Mouse (Mus musculus) layer of hippocampus, adult 6 months (tissue): ENCODE results near the gene Ano5. TPM values are rescaled to one million over a fixed set of nuclear protein-coding genes. Genes with fewer than 3 reads are reported as not detected.

ENCODE experiments used
- long read RNA-seq, 2 experiments: library from polyadenylated mRNA; unstranded; transcript quantifications; one replicate each; pipeline ENCODE4 v2.0.0; 2019 to 2020
- polyA plus RNA-seq: library from polyadenylated mRNA; unstranded; fragments of <200 nt; fragmentation: Nextera tagmentation; gene quantifications from 2 replicates; pipeline ENCODE4 v1.2.3, GENCODE M21; 2021

The Ano5 gene
- 0.63 and 0.67 TPM in 2 replicates for polyA plus RNA-seq
- long read RNA-seq, experiment 1, result 0 reads
- long read RNA-seq, experiment 2, partial matches to known transcripts, result 1 of 2 reads
- long read RNA-seq, experiment 2, other reads (novel, unspliced or antisense), result 1 of 2 reads

DNA sequence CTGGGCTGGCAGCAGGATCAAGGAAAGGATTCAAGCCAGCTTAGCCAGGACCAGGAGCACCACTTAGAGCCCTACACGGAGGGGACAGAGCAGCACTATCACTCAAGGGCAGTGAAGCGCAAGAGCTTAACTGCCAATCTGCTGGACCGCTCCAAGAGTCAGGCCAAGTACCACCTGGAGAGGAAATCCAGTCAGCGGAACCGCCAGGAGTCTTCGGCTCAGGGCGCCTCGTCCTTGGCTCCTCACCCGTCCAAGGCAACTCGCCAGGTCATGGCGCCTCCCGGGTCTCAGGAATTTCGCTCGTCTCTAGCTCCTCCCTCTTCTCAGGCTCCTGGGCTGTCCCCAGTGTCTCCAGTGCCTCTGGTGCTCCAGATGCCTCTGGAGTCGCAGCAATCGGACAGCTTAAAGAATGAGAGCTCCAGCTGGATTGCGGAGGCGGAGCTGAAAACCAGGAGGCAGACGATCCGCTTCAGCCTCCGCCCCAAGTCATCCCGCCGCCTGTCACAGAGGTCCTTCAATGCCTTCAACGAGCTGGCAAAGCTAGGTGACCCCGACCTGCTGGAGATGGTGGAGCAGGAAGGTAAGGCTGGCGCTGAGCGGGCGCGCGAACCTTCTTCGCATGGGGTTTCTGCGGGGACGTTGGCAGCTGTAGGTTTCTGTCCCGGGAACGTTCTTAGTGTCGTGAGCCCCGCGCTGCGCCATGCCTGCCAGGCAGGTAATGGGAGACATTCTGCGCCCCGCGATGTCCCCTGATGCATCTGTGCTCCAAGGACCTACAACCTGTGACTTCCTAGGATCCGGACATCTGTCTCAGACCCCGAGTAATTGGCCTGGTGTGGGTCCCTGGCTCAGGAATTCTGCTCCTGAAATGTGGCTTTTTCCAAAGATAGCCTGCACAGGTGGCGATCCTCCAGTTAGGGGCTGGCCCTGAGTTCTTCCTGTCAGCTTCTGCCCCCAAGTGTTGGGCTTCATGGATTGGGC lies at the start of gene Ano5:
Ano5 (plus strand) TSS at position 359 of the 981 bp plus-strand sequence.

GRCm38 (mm10) chr7:51621694-51622145 lies 110.9 kb downstream of the Ano5 start, which contains the start of gene Slc17a6:
Gene Slc17a6 (plus strand): TSS chr7:51622006.

Other genes with a start within 250 kb of the Ano5 start
- 5.3 and 6.9 TPM in 2 replicates for gene Slc17a6, start 111.0 kb downstream of the Ano5 start, polyA plus RNA-seq